Mouse (Mus musculus): Measurements from ENCODE around the gene Usp24. TPM values are rescaled to one million over a fixed set of nuclear protein-coding genes. Genes with fewer than 3 reads are reported as not detected.

Usp24 gene
- polyA plus RNA-seq, 1 experiment, result 20.7 TPM

DNA sequence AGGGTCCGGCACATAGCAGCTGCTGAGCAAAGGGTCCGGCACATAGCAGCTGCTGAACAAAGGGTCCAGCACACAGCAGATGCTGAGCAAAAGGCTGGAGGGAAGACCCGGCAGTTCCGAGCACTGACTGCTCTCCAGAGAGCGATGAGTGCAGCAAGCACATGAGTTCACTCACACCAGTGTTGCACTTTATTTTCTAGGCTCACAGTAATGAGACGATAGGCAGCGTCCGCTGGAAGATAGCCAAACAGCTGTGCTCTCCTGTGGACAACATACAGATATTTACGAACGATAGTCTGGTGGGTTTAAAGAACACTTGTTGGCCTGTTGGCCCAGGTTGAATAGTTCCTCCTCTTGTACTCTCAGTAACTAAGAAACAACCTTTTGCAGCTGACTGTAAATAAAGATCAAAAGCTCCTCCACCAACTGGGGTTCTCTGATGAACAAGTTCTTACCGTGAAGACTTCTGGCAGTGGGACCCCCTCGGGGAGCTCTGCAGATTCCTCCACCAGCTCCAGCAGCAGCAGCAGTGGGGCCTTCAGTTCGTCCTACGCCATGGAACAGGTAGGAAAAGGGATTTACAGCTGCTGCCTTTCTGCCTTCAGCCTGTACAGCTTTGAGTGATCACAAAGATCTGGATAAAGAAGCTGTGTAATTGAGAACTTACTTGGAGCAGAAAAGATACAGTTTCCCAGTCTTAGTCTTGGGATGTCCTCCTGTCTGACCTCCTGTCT lies 63.0 kb downstream of the Usp24 start:
- no peak for TF ChIP-seq CTCF (IDR thresholded peaks at IDR 0.05; ENCODE audit: borderline replicate concordance, extremely low read depth, insufficient read depth, insufficient read length)
- TF ChIP-seq POLR2A (IDR thresholded peaks at IDR 0.05; ENCODE audit: borderline replicate concordance, extremely low read depth, insufficient read depth, insufficient read length, poor library complexity, severe bottlenecking), result no peak
- DNase-seq (ENCODE audit: low read depth), result peak; percentile 29

DNA sequence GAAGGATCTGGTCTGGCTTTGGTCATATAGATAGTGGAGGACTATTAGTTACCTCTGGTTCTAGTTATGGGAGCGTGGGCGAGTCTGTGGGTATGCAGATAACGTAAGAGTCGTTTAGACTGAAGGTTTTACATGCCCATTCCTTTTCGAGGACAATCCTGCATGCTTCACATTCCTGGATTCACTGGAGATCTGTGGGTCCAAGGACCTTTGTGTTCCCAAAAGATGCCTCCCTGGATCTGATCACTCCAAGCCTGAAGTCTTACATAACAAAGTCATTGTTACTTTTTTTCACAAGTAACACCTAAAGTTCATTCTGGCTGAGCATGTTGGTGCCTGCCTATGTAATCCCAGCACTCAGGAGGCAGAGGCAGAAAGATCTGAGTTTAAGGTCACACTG lies 65.1 kb downstream of the Usp24 start:
- DNase-seq (ENCODE audit: low read depth), result no peak
- no peak for TF ChIP-seq CTCF (IDR thresholded peaks at IDR 0.05; ENCODE audit: borderline replicate concordance, extremely low read depth, insufficient read depth, insufficient read length)
- no peak for TF ChIP-seq POLR2A (IDR thresholded peaks at IDR 0.05; ENCODE audit: borderline replicate concordance, extremely low read depth, insufficient read depth, insufficient read length, poor library complexity, severe bottlenecking)

DNA sequence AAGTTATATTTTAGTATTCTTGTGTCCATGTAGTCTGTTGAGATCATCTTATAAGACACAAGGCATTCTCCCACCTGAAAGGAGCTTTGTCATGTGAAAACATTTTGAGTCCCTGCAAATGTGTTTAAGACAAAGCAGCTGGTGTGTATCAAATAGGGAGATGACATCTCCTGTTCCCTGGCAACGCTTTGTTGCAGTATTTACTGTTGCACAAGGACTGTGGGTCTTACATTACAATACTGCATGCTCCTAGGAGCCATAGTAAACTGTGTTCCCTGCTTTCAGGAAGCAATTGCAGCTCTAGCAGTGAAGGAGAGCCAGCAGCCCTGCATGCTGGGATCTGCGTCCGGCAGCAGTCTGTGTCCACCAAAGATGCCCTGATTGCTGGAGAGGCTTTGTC lies 73.9 kb downstream of the Usp24 start:
- peak; percentile 40 for DNase-seq (ENCODE audit: low read depth)
- TF ChIP-seq POLR2A (IDR thresholded peaks at IDR 0.05; ENCODE audit: borderline replicate concordance, extremely low read depth, insufficient read depth, insufficient read length, poor library complexity, severe bottlenecking) (no peak), CTCF (IDR thresholded peaks at IDR 0.05; ENCODE audit: borderline replicate concordance, extremely low read depth, insufficient read depth, insufficient read length) (no peak)

DNA sequence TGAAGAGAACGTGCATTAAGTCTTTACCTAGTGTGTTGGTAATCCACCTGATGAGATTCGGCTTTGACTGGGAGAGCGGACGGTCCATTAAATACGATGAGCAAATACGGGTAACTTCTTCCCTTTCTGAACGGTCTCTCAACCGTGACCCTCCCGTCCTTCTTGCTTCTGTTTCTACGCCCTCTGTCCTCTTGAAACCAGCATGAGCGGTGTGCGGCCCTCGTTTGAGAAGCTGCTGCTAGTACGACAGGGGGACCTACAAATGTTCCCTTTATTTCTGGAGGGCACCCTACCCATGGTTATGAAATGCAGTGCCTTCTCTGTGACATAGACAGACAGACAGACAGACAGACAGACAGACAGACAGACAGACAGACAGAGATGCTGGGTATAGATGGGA lies 93.6 kb downstream of the Usp24 start:
- DNase-seq (ENCODE audit: low read depth), result no peak
- TF ChIP-seq POLR2A (IDR thresholded peaks at IDR 0.05; ENCODE audit: borderline replicate concordance, extremely low read depth, insufficient read depth, insufficient read length, poor library complexity, severe bottlenecking), result no peak
- no peak for TF ChIP-seq CTCF (IDR thresholded peaks at IDR 0.05; ENCODE audit: borderline replicate concordance, extremely low read depth, insufficient read depth, insufficient read length)

DNA sequence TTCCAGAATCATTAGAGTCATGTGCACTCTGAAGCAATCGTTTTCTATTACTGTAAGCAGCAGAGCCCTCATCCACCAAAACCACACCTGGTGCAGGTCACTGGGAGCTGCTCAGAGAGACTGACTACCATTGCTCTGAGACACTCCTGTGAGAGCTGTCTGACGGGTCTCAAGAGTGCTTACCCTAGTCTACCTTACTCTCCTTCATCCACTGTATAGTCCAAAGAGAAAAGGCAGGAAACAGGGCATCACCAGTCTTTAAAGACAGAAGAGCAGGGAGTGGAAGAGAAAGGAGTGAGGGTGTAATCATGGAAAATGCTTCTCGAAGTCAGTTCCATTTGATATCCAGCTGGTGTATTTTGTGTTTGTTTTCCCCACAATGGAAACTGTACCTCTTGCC lies 103.2 kb downstream of the Usp24 start:
- no peak for DNase-seq (ENCODE audit: low read depth)
- TF ChIP-seq POLR2A (IDR thresholded peaks at IDR 0.05; ENCODE audit: borderline replicate concordance, extremely low read depth, insufficient read depth, insufficient read length, poor library complexity, severe bottlenecking) (no peak), CTCF (IDR thresholded peaks at IDR 0.05; ENCODE audit: borderline replicate concordance, extremely low read depth, insufficient read depth, insufficient read length) (no peak)

DNA sequence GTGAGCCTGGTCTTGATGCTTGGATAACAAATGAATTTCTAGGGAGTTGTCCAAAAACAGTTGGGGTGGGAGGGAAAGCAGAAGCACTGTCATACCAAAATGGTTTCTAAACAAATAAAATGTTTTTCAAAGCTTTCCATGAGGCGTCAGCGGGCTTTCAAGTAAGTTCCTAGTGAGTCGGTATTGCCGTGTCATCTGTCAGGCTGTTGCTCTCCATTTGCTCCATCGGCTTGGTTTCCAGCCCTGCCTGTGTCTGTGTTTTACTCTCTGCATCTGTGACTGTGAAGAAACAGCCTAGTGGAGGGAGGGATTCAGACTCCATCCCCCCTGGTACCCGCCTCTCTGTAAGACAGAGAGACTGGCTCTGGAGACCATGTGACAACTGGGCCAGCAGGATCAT lies 103.8 kb downstream of the Usp24 start:
- TF ChIP-seq POLR2A (IDR thresholded peaks at IDR 0.05; ENCODE audit: borderline replicate concordance, extremely low read depth, insufficient read depth, insufficient read length, poor library complexity, severe bottlenecking) (no peak), CTCF (IDR thresholded peaks at IDR 0.05; ENCODE audit: borderline replicate concordance, extremely low read depth, insufficient read depth, insufficient read length) (no peak)
- DNase-seq (ENCODE audit: low read depth), result no peak

DNA sequence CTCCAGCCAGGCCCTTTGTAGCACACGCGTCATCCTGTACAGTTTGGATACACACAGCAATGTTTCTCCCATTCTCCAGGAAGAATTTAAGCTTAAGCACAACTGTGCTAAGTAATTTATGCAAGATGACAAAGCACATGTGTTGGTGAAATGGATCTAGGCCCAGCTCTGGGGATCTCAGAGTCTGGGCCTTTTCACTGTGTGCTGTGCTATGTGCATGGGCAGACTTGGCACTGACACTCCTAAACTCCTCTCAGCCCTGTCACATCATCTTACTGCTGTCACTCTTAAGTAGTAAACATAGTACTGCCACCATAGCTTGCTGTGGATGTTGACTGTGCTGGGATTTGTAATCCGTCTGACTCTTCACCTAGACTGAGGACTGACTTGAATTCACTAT lies 106.6 kb downstream of the Usp24 start:
- no peak for DNase-seq (ENCODE audit: low read depth)

DNA sequence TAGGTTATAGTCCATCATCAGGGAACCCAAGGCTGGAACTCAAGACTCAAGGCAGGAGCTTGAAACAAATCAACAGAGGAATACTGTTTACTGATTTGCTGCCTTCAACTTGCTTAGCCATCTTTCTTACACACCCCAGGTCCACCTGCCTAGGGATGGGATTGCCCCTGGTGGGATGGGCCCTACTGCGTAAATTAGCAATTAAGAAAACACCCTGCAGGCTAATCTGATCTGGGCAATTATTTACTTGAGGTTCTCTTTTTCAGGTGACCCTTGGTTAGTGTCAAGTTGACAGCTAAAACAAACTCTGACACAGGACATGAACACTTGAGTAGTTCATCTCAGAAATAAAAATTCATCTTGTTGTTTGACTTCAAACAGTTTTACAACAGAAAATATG lies 108.5 kb downstream of the Usp24 start:
- DNase-seq (ENCODE audit: low read depth), result no peak
- TF ChIP-seq CTCF (IDR thresholded peaks at IDR 0.05; ENCODE audit: borderline replicate concordance, extremely low read depth, insufficient read depth, insufficient read length) (no peak), POLR2A (IDR thresholded peaks at IDR 0.05; ENCODE audit: borderline replicate concordance, extremely low read depth, insufficient read depth, insufficient read length, poor library complexity, severe bottlenecking) (no peak)

More for the DNA sequence above, 106.6 kb downstream of the Usp24 start:
- no peak for TF ChIP-seq POLR2A (IDR thresholded peaks at IDR 0.05; ENCODE audit: borderline replicate concordance, extremely low read depth, insufficient read depth, insufficient read length, poor library complexity, severe bottlenecking)
- no peak for TF ChIP-seq CTCF (IDR thresholded peaks at IDR 0.05; ENCODE audit: borderline replicate concordance, extremely low read depth, insufficient read depth, insufficient read length)

DNA sequence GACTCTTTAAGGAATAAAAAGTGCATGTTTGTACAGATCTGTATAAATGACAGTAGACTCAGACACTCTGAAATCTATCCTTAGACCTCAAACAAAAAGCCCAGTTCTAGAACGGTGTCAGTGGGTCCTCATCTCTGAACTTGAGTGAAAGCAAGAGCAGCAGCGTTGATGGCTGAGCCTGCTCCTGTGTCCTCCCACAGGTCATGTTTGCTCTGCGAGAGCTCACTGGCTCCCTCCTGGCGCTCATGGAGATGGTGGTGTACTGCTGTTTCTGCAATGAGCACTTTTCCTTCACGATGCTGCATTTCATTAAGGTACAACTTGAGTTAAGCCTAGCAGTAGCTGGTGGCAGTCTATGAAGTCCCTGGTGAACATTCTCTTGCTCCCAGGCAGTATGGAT lies 110.3 kb downstream of the Usp24 start:
- TF ChIP-seq POLR2A (IDR thresholded peaks at IDR 0.05; ENCODE audit: borderline replicate concordance, extremely low read depth, insufficient read depth, insufficient read length, poor library complexity, severe bottlenecking) (no peak), CTCF (IDR thresholded peaks at IDR 0.05; ENCODE audit: borderline replicate concordance, extremely low read depth, insufficient read depth, insufficient read length) (peak; percentile 37; the same call in 1 of the 2 replicates)
- no peak for DNase-seq (ENCODE audit: low read depth)

DNA sequence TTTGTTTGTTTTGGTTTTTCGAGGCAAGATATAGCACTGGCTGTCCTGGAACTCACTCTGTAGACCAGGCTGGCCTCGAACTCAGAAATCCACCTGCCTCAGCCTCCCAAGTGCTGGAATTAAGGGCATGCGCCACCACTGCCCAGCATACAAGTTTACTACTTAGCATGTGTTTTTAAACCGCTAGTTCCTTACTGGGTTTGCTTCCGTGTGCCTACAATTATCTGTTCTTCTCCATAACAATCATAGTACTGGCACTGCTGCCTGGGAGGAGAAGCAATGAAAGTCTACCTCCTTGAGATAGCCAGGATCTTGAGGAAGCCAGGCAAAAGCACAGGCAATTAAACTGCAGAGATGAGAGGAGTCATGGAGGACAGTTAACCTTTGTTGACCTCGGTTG lies 112.6 kb downstream of the Usp24 start:
- DNase-seq (ENCODE audit: low read depth), result no peak
- TF ChIP-seq POLR2A (IDR thresholded peaks at IDR 0.05; ENCODE audit: borderline replicate concordance, extremely low read depth, insufficient read depth, insufficient read length, poor library complexity, severe bottlenecking) (no peak), CTCF (IDR thresholded peaks at IDR 0.05; ENCODE audit: borderline replicate concordance, extremely low read depth, insufficient read depth, insufficient read length) (no peak)

DNA sequence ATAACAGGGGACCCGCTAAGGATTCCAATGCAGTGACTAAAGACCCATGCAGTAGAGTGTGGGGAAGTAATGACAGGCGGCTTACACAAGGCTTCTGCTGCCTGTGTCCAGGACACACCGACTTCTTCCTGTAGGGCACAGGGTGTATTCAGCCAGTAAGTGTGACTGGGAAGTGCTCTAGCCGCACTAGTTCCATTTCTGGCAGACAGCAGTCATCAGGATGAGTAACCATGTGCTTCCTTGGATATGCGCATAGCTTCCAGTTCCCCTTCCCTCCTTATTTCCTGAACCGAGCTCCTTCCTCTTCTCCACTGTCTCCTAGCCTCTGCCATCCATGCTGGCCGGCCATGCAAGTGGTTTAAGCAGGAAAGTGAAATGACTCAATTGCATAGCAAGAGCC lies 113.1 kb downstream of the Usp24 start:
- DNase-seq (ENCODE audit: low read depth), result no peak
- TF ChIP-seq POLR2A (IDR thresholded peaks at IDR 0.05; ENCODE audit: borderline replicate concordance, extremely low read depth, insufficient read depth, insufficient read length, poor library complexity, severe bottlenecking), result no peak
- TF ChIP-seq CTCF (IDR thresholded peaks at IDR 0.05; ENCODE audit: borderline replicate concordance, extremely low read depth, insufficient read depth, insufficient read length), result no peak

DNA sequence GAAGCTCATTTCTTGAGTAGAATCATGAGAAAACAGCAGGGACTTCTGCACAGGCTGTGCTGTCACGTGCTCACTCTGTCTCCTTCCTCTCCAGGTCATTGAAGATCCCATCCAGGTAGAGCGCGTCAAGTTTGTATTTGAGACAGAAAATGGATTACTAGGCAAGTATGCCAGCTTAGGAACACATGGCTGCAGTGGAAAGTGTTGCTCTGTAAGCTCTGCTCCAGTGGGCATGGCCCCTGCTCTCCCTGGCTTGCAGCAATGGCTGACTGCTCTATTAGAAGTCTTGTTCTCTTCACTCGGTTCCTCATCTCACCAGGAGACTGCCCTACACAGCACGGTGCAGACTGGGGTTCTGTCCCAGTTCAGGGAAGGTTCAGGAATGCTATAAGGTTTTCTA lies 114.4 kb downstream of the Usp24 start:
- no peak for DNase-seq (ENCODE audit: low read depth)
- TF ChIP-seq CTCF (IDR thresholded peaks at IDR 0.05; ENCODE audit: borderline replicate concordance, extremely low read depth, insufficient read depth, insufficient read length), result no peak
- no peak for TF ChIP-seq POLR2A (IDR thresholded peaks at IDR 0.05; ENCODE audit: borderline replicate concordance, extremely low read depth, insufficient read depth, insufficient read length, poor library complexity, severe bottlenecking)
